Mouse (Mus musculus): ENCODE data around the gene Trp53rkb. TPM values are rescaled to one million over a fixed set of nuclear protein-coding genes. Genes with fewer than 3 reads are reported as not detected.

Gene Trp53rkb
- polyA plus RNA-seq, 1 experiment from 2014 or later: 8.7 TPM

Other genes with a start within 250 kb of the Trp53rkb start
- 18.8 and 19.4 TPM in 2 replicates for gene Prex1, start 78.7 kb upstream of the Trp53rkb start, polyA plus RNA-seq (2015; fragmentation: Nextera tagmentation; extraction: Ambion mirVana)
- gene Arfgef2, start 13.1 kb downstream of the Trp53rkb start, polyA plus RNA-seq (2015; fragmentation: Nextera tagmentation; extraction: Ambion mirVana): 3.8 and 4.1 TPM in 2 replicates
- gene Cse1l, start 113.5 kb downstream of the Trp53rkb start, polyA plus RNA-seq (2015; fragmentation: Nextera tagmentation; extraction: Ambion mirVana): 115 and 127 TPM in 2 replicates
- gene Stau1, start 203.8 kb downstream of the Trp53rkb start, polyA plus RNA-seq (2015; fragmentation: Nextera tagmentation; extraction: Ambion mirVana): 108 and 114 TPM in 2 replicates
- 54.3 and 54.6 TPM in 2 replicates for gene Ddx27, start 222.7 kb downstream of the Trp53rkb start, polyA plus RNA-seq (2015; fragmentation: Nextera tagmentation; extraction: Ambion mirVana)